Mouse (Mus musculus) lung, postnatal 0 days (tissue): ENCODE results near the gene Kif13a. TPM values are rescaled to one million over a fixed set of nuclear protein-coding genes. Genes with fewer than 3 reads are reported as not detected.
A peak's percentile ranks its signal among the peaks of the same experiment; 100 is the strongest.

ENCODE experiments used
- ATAC-seq: fragments of 200-750 bp; cut with Nextera tagmentation; 2 replicates; pipeline ENCODE4 v1.8.0; 2017; ENCODE audit warnings: moderate library complexity
- DNase-seq: peaks from one replicate; pipeline ENCODE4 v3.0.0-alpha.2; 2016; ENCODE audit warnings: low spot score
- H3K27ac ChIP-seq: fragments of 300-500 bp; sonication (generic); 2 replicates; pipeline ENCODE4 v1.5.1; 2014; ENCODE audit warnings: antibody characterized with exemption, mild to moderate bottlenecking, low read length, mixed read lengths
- H3K27me3 ChIP-seq: fragments of 300-500 bp; sonication (generic); replicated peaks from 2 replicates; pipeline ENCODE4 v1.6.1; 2014; ENCODE audit warnings: low read length, mixed read lengths; ENCODE audit not compliant: insufficient read depth
- H3K36me3 ChIP-seq: fragments of 300-500 bp; sonication (generic); 2 replicates; pipeline ENCODE4 v1.6.1; 2014; ENCODE audit warnings: low read length, mixed read lengths; ENCODE audit not compliant: insufficient read depth
- H3K4me1 ChIP-seq: fragments of 300-500 bp; sonication (generic); 2 replicates; pipeline ENCODE4 v1.6.1; 2014; ENCODE audit warnings: antibody characterized with exemption, low read depth, low read length, mixed read lengths; ENCODE audit not compliant: insufficient read depth
- H3K4me2 ChIP-seq: fragments of 300-500 bp; sonication (generic); replicated peaks from 2 replicates; pipeline ENCODE4 v1.6.1; 2014; ENCODE audit warnings: low read depth, mild to moderate bottlenecking, low read length, moderate library complexity, mixed read lengths
- H3K4me3 ChIP-seq: fragments of 300-500 bp; sonication (generic); 2 replicates; pipeline ENCODE4 v1.5.1; 2014; ENCODE audit warnings: low read depth, low read length
- H3K9ac ChIP-seq: fragments of 300-500 bp; sonication (generic); replicated peaks from 2 replicates; pipeline ENCODE4 v1.6.1; 2014; ENCODE audit warnings: low read depth, mild to moderate bottlenecking
- H3K9me3 ChIP-seq: fragments of 300-500 bp; sonication (generic); 2 replicates; pipeline ENCODE4 v1.6.1; 2016; ENCODE audit warnings: low read length, mixed read lengths
- CTCF ChIP-seq: IDR thresholded peaks from 2 replicates; pipeline ENCODE4 v1.5.1; 2016; ENCODE audit warnings: antibody characterized with exemption, mild to moderate bottlenecking
- EP300 ChIP-seq: IDR thresholded peaks from 2 replicates; pipeline ENCODE4 v1.6.1; 2016; ENCODE audit warnings: antibody characterized with exemption, mild to moderate bottlenecking, control low read depth
- WGBS: fragments of 180-500 bp; shearing (Covaris S2); extraction: QIAGEN DNeasy Blood & Tissue Kit; methylation state at CpG from one replicate; pipeline ENCODE4 v1.1.7; 2014; 5-methylcytosine and 5-hydroxymethylcytosine counted together
- polyA plus RNA-seq: library from polyadenylated mRNA; unstranded; fragments of >200 nt; fragmentation: Nextera tagmentation; extraction: Ambion mirVana; gene quantifications from 2 replicates; pipeline ENCODE4 v1.2.1, GENCODE M21; 2015

Gene Kif13a
- polyA plus RNA-seq, 1 experiment from 2014 or later: 30.5 TPM

GRCm38 (mm10) chr13:46928404-46928803, 1.3 kb downstream of the Kif13a start:
- Histone ChIP-seq H3K9ac (peak overlapping the region; percentile 91; the same call in 1 of the 2 replicates), H3K36me3 (no peaks in the 10 kb centered on the region), H3K27ac (no peak overlapping the region), H3K4me2 (peak overlapping the region; percentile 91), H3K4me3 (peak overlapping the region; percentile 84), H3K9me3 (no peaks in the 10 kb centered on the region), H3K4me1 (peaks cover 21% of the 10 kb centered on the region), H3K27me3 (no peaks in the 10 kb centered on the region)
- DNase-seq (no peak), ATAC-seq (no peak)
- TF ChIP-seq CTCF: no peak
- no peak for TF ChIP-seq EP300
- WGBS: 39% methylated on average over 5 of the region's 5 CpGs

- Histone ChIP-seq H3K4me2 (no peak overlapping the region), H3K9ac (no peak overlapping the region), H3K27ac (no peak overlapping the region), H3K4me1 (peaks cover 19% of the 10 kb centered on the region; the same call in 1 of the 2 replicates), H3K9me3 (no peaks in the 10 kb centered on the region), H3K36me3 (no peaks in the 10 kb centered on the region), H3K4me3 (no peak overlapping the region), H3K27me3 (no peaks in the 10 kb centered on the region)
- WGBS: 90% methylated on average over 13 of the region's 13 CpGs
- no peak for TF ChIP-seq CTCF
- ATAC-seq (no peak), DNase-seq (no peak)
Measured at GRCm38 (mm10) chr13:46925671-46926070, 4.0 kb downstream of the Kif13a start.

- DNase-seq (peak; percentile 60), ATAC-seq (no peak)
- TF ChIP-seq EP300: no peak
- no peak for TF ChIP-seq CTCF
- Histone ChIP-seq H3K4me3 (no peak overlapping the region), H3K9ac (no peak overlapping the region), H3K4me2 (no peak overlapping the region), H3K27me3 (no peaks in the 10 kb centered on the region), H3K4me1 (peaks cover 9% of the 10 kb centered on the region; the same call in 1 of the 2 replicates), H3K9me3 (no peaks in the 10 kb centered on the region), H3K27ac (peak overlapping the region; percentile 35; the same call in 1 of the 2 replicates), H3K36me3 (no peaks in the 10 kb centered on the region)
- WGBS: 33% methylated on average over 8 of the region's 8 CpGs
Measured at GRCm38 (mm10) chr13:46921559-46921958, 8.1 kb downstream of the Kif13a start.

- ATAC-seq: no peak
- Histone ChIP-seq H3K4me2 (no peak overlapping the region), H3K36me3 (no peaks in the 10 kb centered on the region), H3K27me3 (no peaks in the 10 kb centered on the region), H3K9me3 (no peaks in the 10 kb centered on the region), H3K4me1 (peaks cover 9% of the 10 kb centered on the region; the same call in 1 of the 2 replicates), H3K4me3 (no peak overlapping the region), H3K27ac (no peak overlapping the region), H3K9ac (no peak overlapping the region)
- no peak for DNase-seq
- no peak for TF ChIP-seq CTCF
- no peak for TF ChIP-seq EP300
- WGBS: 70% methylated on average over 2 of the region's 2 CpGs
Measured at GRCm38 (mm10) chr13:46919797-46920196, 9.9 kb downstream of the Kif13a start.

GRCm38 (mm10) chr13:46918509-46918908, 11.2 kb downstream of the Kif13a start:
- Histone ChIP-seq H3K4me3 (no peak overlapping the region), H3K4me2 (no peak overlapping the region), H3K4me1 (peaks cover 9% of the 10 kb centered on the region; the same call in 1 of the 2 replicates), H3K9ac (no peak overlapping the region), H3K27me3 (no peaks in the 10 kb centered on the region), H3K27ac (no peak overlapping the region), H3K9me3 (no peaks in the 10 kb centered on the region), H3K36me3 (no peaks in the 10 kb centered on the region)
- ATAC-seq (peak; percentile 58; the same call in 1 of the 2 replicates), DNase-seq (peak; percentile 62)
- 76% methylated on average over 5 of the region's 5 CpGs for WGBS
- no peak for TF ChIP-seq CTCF
- no peak for TF ChIP-seq EP300

- no peak overlapping the region for H3K27ac ChIP-seq
Measured at GRCm38 (mm10) chr13:46911960-46912359, 17.7 kb downstream of the Kif13a start.

GRCm38 (mm10) chr13:46911018-46911419, 18.6 kb downstream of the Kif13a start:
- Histone ChIP-seq H3K4me2 (no peak overlapping the region), H3K9me3 (no peaks in the 10 kb centered on the region), H3K4me3 (no peak overlapping the region), H3K4me1 (peaks cover 3% of the 10 kb centered on the region; the same call in 1 of the 2 replicates), H3K27me3 (no peaks in the 10 kb centered on the region), H3K27ac (no peak overlapping the region), H3K9ac (no peak overlapping the region), H3K36me3 (no peaks in the 10 kb centered on the region)
- ATAC-seq (no peak), DNase-seq (no peak)
- 42% methylated on average over 11 of the region's 11 CpGs for WGBS
- TF ChIP-seq EP300 (no peak), CTCF (no peak)

More at GRCm38 (mm10) chr13:46911960-46912359, 17.7 kb downstream of the Kif13a start:
- DNase-seq (no peak), ATAC-seq (no peak)
- Histone ChIP-seq H3K27me3 (no peaks in the 10 kb centered on the region), H3K9me3 (no peaks in the 10 kb centered on the region), H3K9ac (no peak overlapping the region), H3K4me3 (no peak overlapping the region), H3K4me1 (peaks cover 3% of the 10 kb centered on the region; the same call in 1 of the 2 replicates), H3K4me2 (no peak overlapping the region), H3K36me3 (no peaks in the 10 kb centered on the region)
- TF ChIP-seq EP300: no peak
- TF ChIP-seq CTCF: no peak
- WGBS: 82% methylated on average over 6 of the region's 6 CpGs
